Mouse (Mus musculus) urinary bladder, postnatal 25 days (tissue): ENCODE results near the gene Cpm.
"Not testable (repeated sequence)": the region's sequence is repeated elsewhere in the genome, so short reads cannot be mapped to it uniquely, and the experiment has no call there.

Experiments
- DNase-seq: peaks from one replicate; pipeline ENCODE4 v3.0.0; 2022; ENCODE audit warnings: low spot score

Cpm gene

GRCm38 (mm10) chr10:117629169-117629971, at the start of gene Cpm:
TSS of gene Cpm (plus strand) at chr10:117629500.
- peak; percentile 73 for DNase-seq

DNA sequence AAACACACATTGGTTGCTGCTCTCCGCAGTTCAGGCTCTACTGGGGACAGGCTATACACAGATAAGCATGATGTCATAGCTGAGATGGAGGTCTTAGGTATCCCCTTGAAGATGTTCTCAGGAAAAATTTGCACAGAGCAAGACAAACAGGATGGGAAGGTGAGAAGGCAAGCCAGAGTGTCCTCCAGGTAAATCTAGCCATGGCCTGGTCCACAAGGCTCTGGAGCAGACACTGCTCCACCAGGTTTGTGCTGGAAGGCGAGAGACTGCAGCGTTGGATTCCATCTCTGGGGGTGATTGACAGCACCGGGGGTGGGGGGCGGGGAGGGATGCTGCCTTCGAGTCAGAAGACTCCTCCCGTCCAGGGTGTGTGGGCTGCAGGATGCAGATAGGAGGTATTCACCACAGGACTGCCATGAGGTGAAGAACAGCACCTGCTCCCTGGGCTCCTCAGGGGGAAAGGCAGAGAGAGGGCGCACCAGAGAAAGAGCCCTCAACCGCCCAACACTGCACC, 49.5 kb upstream of the Cpm start:
- DNase-seq: no peak

DNA sequence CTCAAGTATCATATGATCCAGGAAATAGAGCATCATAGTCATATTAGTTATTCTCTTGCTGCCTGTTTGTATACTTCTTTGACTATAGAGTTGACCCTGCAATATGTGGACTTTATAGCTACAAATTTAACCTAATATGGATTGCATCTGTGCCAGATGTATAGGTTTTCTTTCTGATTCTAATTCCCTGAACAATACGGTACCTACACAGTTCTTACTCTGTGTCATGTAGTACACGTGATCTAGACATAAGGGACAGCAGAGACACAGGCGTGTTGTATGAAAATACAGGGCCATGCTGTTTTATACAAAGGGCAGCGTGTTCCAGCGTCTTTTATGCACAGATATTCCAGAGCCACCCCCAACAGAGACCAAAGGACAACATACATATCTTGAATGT, 48.9 kb upstream of the Cpm start:
- DNase-seq: no peak

GRCm38 (mm10) chr10:117581007-117581752, 48.1 kb upstream of the Cpm start:
- no peak for DNase-seq

DNA sequence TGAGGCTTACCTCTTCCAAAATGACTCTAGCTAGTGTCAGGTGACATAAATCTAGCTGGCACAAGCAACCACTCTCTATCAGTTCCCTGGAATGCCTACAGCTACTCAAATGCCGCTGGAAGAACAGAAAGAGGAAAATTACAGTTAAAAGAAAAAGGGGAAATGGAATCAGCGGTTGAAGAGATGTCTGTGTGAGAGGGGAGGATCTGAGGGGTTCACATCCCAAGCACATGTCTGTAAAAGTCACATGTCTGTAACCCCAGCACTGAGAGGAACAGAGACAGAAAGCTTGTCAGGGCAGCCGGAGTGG, 47.6 kb upstream of the Cpm start:
- DNase-seq: no peak

- DNase-seq: no peak
These were observed 45.9 kb upstream of the Cpm start for GRCm38 (mm10) chr10:117583155-117584061.

DNA sequence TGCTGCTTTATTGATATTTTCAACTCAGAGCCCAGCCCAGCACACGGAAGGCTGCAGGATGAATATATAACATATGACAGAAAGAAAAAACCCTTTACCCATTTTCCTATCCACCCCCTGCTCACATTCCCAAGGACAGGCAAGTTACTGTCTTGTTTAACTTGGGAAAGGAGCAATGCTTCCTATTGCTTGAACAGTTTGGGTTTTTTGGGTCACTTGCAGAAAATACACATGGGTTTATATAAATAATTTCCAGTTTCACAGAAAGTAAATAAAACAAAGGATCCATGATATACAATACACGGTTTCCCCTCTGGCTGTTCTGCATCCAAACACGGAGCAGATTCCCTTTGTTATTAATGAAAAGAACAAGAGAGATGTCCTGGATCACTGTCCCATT, 45.2 kb upstream of the Cpm start:
- no peak for DNase-seq

DNA sequence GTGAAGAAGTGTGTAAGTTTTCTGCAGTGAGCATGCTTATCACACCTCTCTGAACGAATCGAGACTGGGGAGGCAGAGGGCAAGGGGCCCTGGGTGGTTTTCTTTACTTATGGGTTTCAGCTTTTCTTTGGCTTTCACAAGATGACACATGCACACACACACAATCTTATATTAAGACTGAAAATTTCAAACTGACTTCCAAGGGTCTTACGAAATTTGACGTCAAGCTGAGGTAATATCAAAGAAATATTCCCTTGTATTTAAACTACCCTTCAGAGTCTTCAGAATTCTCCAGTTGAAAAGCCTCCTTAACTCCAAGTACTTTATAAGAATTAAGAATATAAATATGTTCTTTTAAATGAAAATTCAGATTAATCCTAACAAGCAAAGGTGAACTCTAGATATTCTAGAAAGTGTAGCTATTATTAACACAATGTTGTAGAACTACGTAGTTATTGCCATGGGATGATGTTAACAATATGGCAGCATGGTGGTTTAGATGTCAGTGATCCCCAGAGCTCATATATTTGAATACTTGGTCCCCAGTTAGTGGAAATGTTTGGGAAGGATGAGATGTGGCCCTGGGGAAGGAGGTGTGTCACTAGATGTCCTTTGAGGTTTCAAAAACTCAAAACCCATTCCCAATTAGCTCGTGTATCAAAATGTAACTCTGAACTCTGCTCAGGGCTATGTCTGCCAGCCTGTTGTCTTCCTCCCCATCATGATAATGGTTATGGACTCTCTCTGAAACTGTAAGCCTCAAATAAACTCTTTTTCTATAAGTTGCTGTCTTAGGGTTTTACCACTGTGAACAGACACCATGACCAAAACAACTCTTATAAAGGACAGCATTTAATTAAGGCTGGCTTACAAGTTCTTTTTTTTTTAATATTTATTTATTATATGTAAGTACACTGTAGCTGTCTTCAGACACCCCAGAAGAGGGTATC, 44.5 kb upstream of the Cpm start:
- DNase-seq: no peak

- no peak for DNase-seq
These were observed 43.5 kb upstream of the Cpm start for GRCm38 (mm10) chr10:117585600-117586299.

GRCm38 (mm10) chr10:117586859-117587258, 42.4 kb upstream of the Cpm start:
- DNase-seq: no peak

DNA sequence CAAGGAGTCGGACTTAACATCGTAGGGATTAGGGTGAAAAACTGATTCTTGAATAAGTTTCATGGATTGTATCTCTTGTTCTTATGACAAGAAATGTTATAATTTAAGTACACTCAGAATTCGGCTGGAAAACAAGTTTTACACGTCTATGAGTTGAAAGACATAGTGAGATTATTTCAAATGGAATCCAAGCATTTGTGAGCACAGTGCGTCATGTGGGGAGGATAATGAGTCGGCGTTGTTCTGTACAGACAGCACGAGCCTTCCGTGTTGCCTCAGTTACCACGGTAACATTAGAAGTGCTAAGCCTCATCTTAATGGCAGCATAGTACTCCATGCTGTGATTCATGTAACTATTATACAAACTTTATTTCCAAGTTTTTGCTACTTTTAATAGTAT, 42.0 kb upstream of the Cpm start:
- no peak for DNase-seq

- not testable (repeated sequence) for DNase-seq
These were observed 40.7 kb upstream of the Cpm start for GRCm38 (mm10) chr10:117588416-117589143.

DNA sequence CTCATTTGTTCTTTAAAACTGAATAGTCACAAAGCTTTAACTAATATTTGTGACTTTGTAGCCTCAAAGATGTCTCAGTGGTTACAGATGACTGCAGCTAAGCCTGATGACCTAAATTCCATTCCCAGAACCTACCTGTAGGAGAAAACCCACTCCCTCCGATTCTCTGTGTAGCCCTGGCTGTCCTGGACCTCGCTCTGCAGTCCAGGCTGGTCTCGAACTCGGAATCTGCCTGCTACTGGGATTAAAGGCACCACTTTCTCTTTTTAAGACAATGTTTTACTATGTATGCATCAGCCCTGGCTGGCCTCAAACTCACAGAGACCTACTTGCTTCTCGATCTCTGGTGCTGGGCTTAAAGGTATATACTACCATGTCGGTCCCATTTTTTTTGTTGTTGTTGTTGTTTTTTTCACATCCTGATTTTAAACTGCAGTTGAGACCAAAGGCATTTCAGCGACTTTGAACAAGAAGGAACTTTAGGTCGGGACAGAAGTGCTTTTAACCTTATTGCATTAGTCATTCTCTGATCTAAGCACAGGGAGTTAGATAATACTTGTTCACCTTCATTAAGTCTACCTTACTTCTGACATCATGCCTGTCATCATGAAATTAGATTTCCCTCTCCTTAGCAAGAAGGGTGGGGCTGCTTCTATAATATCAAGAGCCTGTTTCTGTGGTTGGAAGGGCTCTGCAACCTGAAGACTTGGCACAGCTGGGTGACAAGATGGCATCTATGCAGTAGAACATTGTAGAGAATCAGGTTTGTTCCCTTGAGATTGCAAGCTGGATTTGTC, 40.0 kb upstream of the Cpm start:
- no peak for DNase-seq

DNA sequence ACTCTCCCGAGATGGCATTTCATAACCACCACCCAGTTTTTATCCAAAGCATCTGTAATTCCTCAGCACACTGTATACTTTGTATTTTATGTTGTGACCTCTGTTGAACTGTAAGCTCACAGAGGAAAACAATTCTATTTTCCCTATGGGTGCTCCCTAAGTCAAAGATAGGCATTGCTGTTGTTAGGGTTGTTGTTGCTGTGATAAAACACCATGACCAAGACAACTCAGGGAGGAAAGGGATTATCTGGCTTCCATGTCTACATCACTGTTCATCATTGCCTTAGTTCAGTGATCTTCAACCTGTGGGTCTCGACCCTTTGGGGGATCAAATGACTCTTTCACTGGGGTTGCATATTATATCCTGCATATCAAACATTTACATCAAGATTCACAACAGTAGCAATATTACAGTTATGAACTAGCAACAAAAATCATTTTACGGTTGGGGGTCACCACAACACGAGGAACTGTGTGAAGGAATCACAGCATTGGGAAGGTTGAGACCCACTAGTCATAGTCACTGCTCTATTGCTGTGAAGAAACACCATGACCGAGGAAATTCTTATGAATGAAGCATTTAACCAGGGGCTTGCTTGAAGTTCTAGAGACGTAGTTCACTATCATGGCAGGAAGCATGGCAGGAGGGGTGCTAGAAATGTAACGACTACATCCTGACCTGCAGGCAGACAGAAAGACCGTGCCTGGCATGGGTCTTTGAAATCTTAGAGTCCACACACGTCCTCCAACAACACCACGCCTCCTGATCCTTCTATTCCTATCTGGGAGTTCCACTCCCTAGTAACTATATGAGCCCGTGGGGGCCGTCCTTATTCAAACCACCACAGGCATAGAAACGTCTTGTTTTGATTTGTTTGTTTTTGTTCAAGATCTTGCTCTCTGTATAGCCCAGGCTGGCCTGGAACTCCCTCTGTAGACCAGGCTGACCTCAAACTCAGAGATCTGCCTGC, 38.7 kb upstream of the Cpm start:
- DNase-seq: no peak

DNA sequence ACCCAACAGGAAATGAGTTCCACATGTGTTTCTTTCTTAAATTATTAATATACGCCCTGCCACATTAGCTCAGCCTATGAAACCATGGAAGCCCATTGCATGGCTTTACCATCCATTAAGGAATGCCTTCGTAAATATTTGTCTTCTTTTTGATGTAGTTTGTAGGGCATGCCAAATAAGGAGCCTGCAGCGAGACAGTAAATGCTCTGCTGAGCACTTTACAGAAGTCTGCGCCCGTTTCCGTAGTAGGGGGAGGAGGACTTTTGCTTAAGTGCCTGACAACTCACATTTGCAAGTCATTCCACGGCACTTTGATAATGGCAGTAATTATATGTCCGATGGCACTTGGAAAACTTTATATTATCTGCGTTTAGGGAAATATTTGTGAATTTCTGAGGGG, 37.5 kb upstream of the Cpm start:
- DNase-seq: no peak

GRCm38 (mm10) chr10:117592306-117593040, 36.8 kb upstream of the Cpm start:
- no peak for DNase-seq

- no peak for DNase-seq
These were observed 36.2 kb upstream of the Cpm start for GRCm38 (mm10) chr10:117593041-117593570.
